Mouse (Mus musculus) heart, postnatal 10 days (tissue): ENCODE data around the gene Map4k4. TPM values are rescaled to one million over a fixed set of nuclear protein-coding genes. Genes with fewer than 3 reads are reported as not detected.

Source experiments
- DNase-seq, 2 experiments: peaks; one replicate each; pipeline ENCODE4 v3.0.0; 2021
- intact Hi-C: fragments of 180-260 bp; cut with DNase I; formaldehyde crosslinking; loops from one replicate; pipeline ENCODE4 v1.15.1; 2025
- total RNA-seq, 2 experiments: library from RNA; stranded (reverse); gene quantifications; 2 replicates each; pipeline ENCODE4 v1.2.3; 2021

Gene Map4k4
- total RNA-seq, 2 experiments from 2014 or later = 187 to 216 TPM

- no peak for DNase-seq
- intact Hi-C loops = no loop called here
Measured at GRCm38 (mm10) chr1:39954652-39955051, 53.9 kb downstream of the Map4k4 start.

GRCm38 (mm10) chr1:39956712-39957111 is 56.0 kb downstream of the Map4k4 start:
- intact Hi-C loops = no loop called here
- no peak for DNase-seq

- DNase-seq = no peak
- intact Hi-C loops = no loop called here
Measured at GRCm38 (mm10) chr1:39957981-39958380, 57.3 kb downstream of the Map4k4 start.

GRCm38 (mm10) chr1:39960623-39961022 is 59.9 kb downstream of the Map4k4 start:
- intact Hi-C loops = no loop called here
- DNase-seq = no peak

- DNase-seq = no peak
- intact Hi-C loops = no loop called here
Measured at GRCm38 (mm10) chr1:39961113-39961512, 60.4 kb downstream of the Map4k4 start.

- DNase-seq = no peak
- intact Hi-C loops = no loop called here
Measured at GRCm38 (mm10) chr1:39962321-39962720, 61.6 kb downstream of the Map4k4 start.

GRCm38 (mm10) chr1:39962840-39963239 is 62.1 kb downstream of the Map4k4 start:
- intact Hi-C loops = no loop called here
- no peak for DNase-seq

GRCm38 (mm10) chr1:39963821-39964220 is 63.1 kb downstream of the Map4k4 start:
- no peak for DNase-seq
- intact Hi-C loops = no loop called here

- intact Hi-C loops = no loop called here
- DNase-seq = no peak
Measured at GRCm38 (mm10) chr1:39964427-39964826, 63.7 kb downstream of the Map4k4 start.

GRCm38 (mm10) chr1:39965461-39965860 is 64.7 kb downstream of the Map4k4 start:
- no peak for DNase-seq
- intact Hi-C loops = no loop called here

GRCm38 (mm10) chr1:39968999-39969398 is 68.3 kb downstream of the Map4k4 start:
- intact Hi-C loops = no loop called here
- DNase-seq = no peak

- intact Hi-C loops = no loop called here
- DNase-seq = no peak
Measured at GRCm38 (mm10) chr1:39969771-39970406, 69.2 kb downstream of the Map4k4 start.

- DNase-seq = no peak
- intact Hi-C loops = no loop called here
Measured at GRCm38 (mm10) chr1:39972411-39972810, 71.7 kb downstream of the Map4k4 start.

GRCm38 (mm10) chr1:39973911-39974310 is 73.2 kb downstream of the Map4k4 start:
- DNase-seq = no peak
- intact Hi-C loops = no loop called here

GRCm38 (mm10) chr1:39975005-39975404 is 74.3 kb downstream of the Map4k4 start:
- intact Hi-C loops = no loop called here
- no peak for DNase-seq

- intact Hi-C loops = no loop called here
- DNase-seq = no peak
Measured at GRCm38 (mm10) chr1:39976107-39976506, 75.4 kb downstream of the Map4k4 start.

GRCm38 (mm10) chr1:39976847-39977744 is 76.4 kb downstream of the Map4k4 start:
- DNase-seq = no peak
- intact Hi-C loops = no loop called here

- intact Hi-C loops = loop anchor here (2.0 kb wide), 1 partner anchor 70 kb away; no protein-coding TSS in a partner anchor
- DNase-seq = no peak
Measured at GRCm38 (mm10) chr1:39978781-39979486, 78.2 kb downstream of the Map4k4 start.

- no peak for DNase-seq
- intact Hi-C loops = loop anchor here (2.0 to 5.0 kb wide), 3 partner anchors 30 to 363 kb away; no protein-coding TSS in a partner anchor
Measured at GRCm38 (mm10) chr1:39980314-39981290, 79.9 kb downstream of the Map4k4 start.

- peak; percentile 45 to 57 for DNase-seq
- intact Hi-C loops = loop anchor here (2.0 to 5.0 kb wide), 4 partner anchors 31 to 365 kb away; no protein-coding TSS in a partner anchor
Measured at GRCm38 (mm10) chr1:39981970-39982369, 81.3 kb downstream of the Map4k4 start.
